Mouse (Mus musculus) G1E (cell line): ENCODE measurements at regions not wholly inside any gene's neighbourhood (a gene's known extent, or its start where the extent isn't known, plus 50 kb on each side); places are given as distances from the start of the nearest gene placed in this dataset.

Experiments
- CTCF ChIP-seq: IDR thresholded peaks from 2 replicates; pipeline ENCODE4 v1.5.1; 2012; ENCODE audit warnings: low read depth, low read length, inconsistent platforms, mixed read lengths
- GATA2 ChIP-seq: IDR thresholded peaks from 2 replicates; pipeline ENCODE4 v1.6.1; 2012; ENCODE audit warnings: low read depth, low read length, inconsistent platforms, borderline replicate concordance
- POLR2AphosphoS5 ChIP-seq: IDR thresholded peaks from 2 replicates; pipeline ENCODE4 v1.6.1; 2012; ENCODE audit warnings: low read depth, low read length, inconsistent platforms; ENCODE audit not compliant: insufficient replicate concordance
- TAL1 ChIP-seq: conservative IDR thresholded peaks from 2 replicates; pipeline ENCODE4 v1.6.1; 2012; ENCODE audit warnings: low read depth, low read length, inconsistent platforms, mixed read lengths

DNA sequence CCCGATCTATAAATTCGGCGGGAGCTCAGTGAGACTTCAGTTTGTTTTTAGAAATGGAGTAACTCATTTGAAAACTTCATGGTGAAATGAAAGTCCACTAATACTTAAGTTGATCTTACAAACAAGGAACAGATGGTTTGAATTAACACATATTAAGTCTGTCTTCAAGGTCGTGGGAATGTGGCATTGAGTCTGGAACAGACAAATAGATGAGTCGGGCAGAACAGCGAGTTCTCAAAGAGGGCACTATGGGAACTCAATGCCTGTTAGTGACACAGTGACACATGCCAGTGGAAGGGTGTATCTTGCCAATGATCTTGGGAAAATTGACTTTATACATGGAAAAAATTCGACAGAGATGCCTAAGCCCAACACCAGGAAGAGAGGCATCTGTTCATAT, 149.4 kb upstream of the Agap1 start:
- TF ChIP-seq TAL1 (no peak), CTCF (no peak), POLR2AphosphoS5 (no peak), GATA2 (no peak)
